Mouse (Mus musculus) olfactory bulb, adult 2 months (tissue): ENCODE results near the gene Cnr1. TPM values are rescaled to one million over a fixed set of nuclear protein-coding genes. Genes with fewer than 3 reads are reported as not detected.

Experiments
- H3K27ac ChIP-seq: fragments of 200-500 bp; 2 replicates; pipeline ENCODE4 v1.5.1; 2012; ENCODE audit warnings: low read depth, low read length; ENCODE audit not compliant: insufficient read depth
- H3K4me1 ChIP-seq: fragments of 200-500 bp; 2 replicates; pipeline ENCODE4 v1.6.1; 2012; ENCODE audit warnings: low read length; ENCODE audit not compliant: control insufficient read depth, insufficient read depth
- H3K4me3 ChIP-seq: fragments of 200-500 bp; 2 replicates; pipeline ENCODE4 v1.5.1; 2012; ENCODE audit warnings: mild to moderate bottlenecking, low read depth, low read length, moderate library complexity; ENCODE audit not compliant: insufficient read depth
- CTCF ChIP-seq: fragments of 200-500 bp; IDR thresholded peaks from 2 replicates; pipeline ENCODE4 v1.5.1; 2012; ENCODE audit warnings: low read depth, mild to moderate bottlenecking, low read length, moderate library complexity; ENCODE audit not compliant: insufficient read depth
- POLR2A ChIP-seq: fragments of 200-500 bp; IDR thresholded peaks from 2 replicates; pipeline ENCODE4 v1.6.1; 2012; ENCODE audit warnings: mild to moderate bottlenecking, low read depth, low read length, moderate library complexity; ENCODE audit not compliant: insufficient read depth
- WGBS: fragments of 180-500 bp; shearing (Covaris S2); methylation state at CpG from one replicate; pipeline ENCODE4 v1.1.7; 2018; 5-methylcytosine and 5-hydroxymethylcytosine counted together
- polyA plus RNA-seq: library from polyadenylated mRNA; stranded (reverse); fragments of >200 nt; gene quantifications from 2 replicates; pipeline ENCODE4 v1.2.4, GENCODE M21; 2012; ENCODE audit warnings: low replicate concordance; ENCODE audit not compliant: missing spikeins, insufficient read depth, insufficient read length

Gene Cnr1
- polyA plus RNA-seq, 1 experiment: not detected

GRCm38 (mm10) chr4:33926010-33926409 is 1.6 kb downstream of the Cnr1 start:
- no peak for TF ChIP-seq POLR2A
- no peak for TF ChIP-seq CTCF
- Histone ChIP-seq H3K27ac (no peak overlapping the region), H3K4me1 (peaks cover 8% of the 10 kb centered on the region), H3K4me3 (no peak overlapping the region)
- WGBS: 66% methylated on average over 6 of the region's 6 CpGs

- TF ChIP-seq POLR2A (no peak), CTCF (no peak)
- WGBS: 74% methylated on average over 7 of the region's 7 CpGs
- H3K4me1 ChIP-seq: peaks cover 8% of the 10 kb centered on the region
These were observed 2.4 kb downstream of the Cnr1 start for GRCm38 (mm10) chr4:33926730-33927263.

GRCm38 (mm10) chr4:33927644-33928043 is 3.3 kb downstream of the Cnr1 start:
- no peak overlapping the region for H3K27ac ChIP-seq
- H3K4me3 ChIP-seq: no peak overlapping the region
- peaks cover 8% of the 10 kb centered on the region for H3K4me1 ChIP-seq
- no peak for TF ChIP-seq CTCF
- TF ChIP-seq POLR2A: no peak
- WGBS: 87% methylated on average over 3 of the region's 3 CpGs

More at GRCm38 (mm10) chr4:33926730-33927263, 2.4 kb downstream of the Cnr1 start:
- Histone ChIP-seq H3K27ac (no peak overlapping the region), H3K4me3 (no peak overlapping the region)

- peaks cover 8% of the 10 kb centered on the region for H3K4me1 ChIP-seq
- no peak overlapping the region for H3K27ac ChIP-seq
- 62% methylated on average over 1 of the region's 1 CpGs for WGBS
- TF ChIP-seq CTCF: no peak
- TF ChIP-seq POLR2A: no peak
- H3K4me3 ChIP-seq: no peak overlapping the region
These were observed 4.1 kb downstream of the Cnr1 start for GRCm38 (mm10) chr4:33928450-33928849.

- TF ChIP-seq CTCF (no peak), POLR2A (no peak)
- Histone ChIP-seq H3K4me1 (no peaks in the 10 kb centered on the region), H3K27ac (no peak overlapping the region), H3K4me3 (no peak overlapping the region)
- 87% methylated on average over 8 of the region's 8 CpGs for WGBS
These were observed 7.0 kb downstream of the Cnr1 start for GRCm38 (mm10) chr4:33931347-33931746.

GRCm38 (mm10) chr4:33941557-33941956 is 17.2 kb downstream of the Cnr1 start:
- 45% methylated on average over 5 of the region's 5 CpGs for WGBS
- no peaks in the 10 kb centered on the region for H3K4me1 ChIP-seq
- H3K27ac ChIP-seq: no peak overlapping the region
- TF ChIP-seq POLR2A (no peak), CTCF (no peak)
- H3K4me3 ChIP-seq: no peak overlapping the region

- 95% methylated on average over 13 of the region's 13 CpGs for WGBS
- no peak overlapping the region for H3K27ac ChIP-seq
- no peaks in the 10 kb centered on the region for H3K4me1 ChIP-seq
- TF ChIP-seq CTCF: no peak
- no peak for TF ChIP-seq POLR2A
- H3K4me3 ChIP-seq: no peak overlapping the region
These were observed 19.5 kb downstream of the Cnr1 start for GRCm38 (mm10) chr4:33943936-33944335.

GRCm38 (mm10) chr4:33945742-33946141 is 21.3 kb downstream of the Cnr1 start:
- H3K4me3 ChIP-seq: no peak overlapping the region
- no peaks in the 10 kb centered on the region for H3K4me1 ChIP-seq
- no peak for TF ChIP-seq POLR2A
- no peak for TF ChIP-seq CTCF
- WGBS: 90% methylated on average over 2 of the region's 2 CpGs
- H3K27ac ChIP-seq: no peak overlapping the region

- Histone ChIP-seq H3K27ac (no peak overlapping the region), H3K4me3 (no peak overlapping the region), H3K4me1 (no peaks in the 10 kb centered on the region)
- no peak for TF ChIP-seq CTCF
- TF ChIP-seq POLR2A: no peak
- 87% methylated on average over 3 of the region's 3 CpGs for WGBS
These were observed 23.2 kb downstream of the Cnr1 start for GRCm38 (mm10) chr4:33947584-33947983.

GRCm38 (mm10) chr4:33957398-33957797 is 33.0 kb downstream of the Cnr1 start:
- TF ChIP-seq POLR2A (no peak), CTCF (no peak)
- H3K4me1 ChIP-seq: no peaks in the 10 kb centered on the region
- WGBS: 80% methylated on average over 3 of the region's 3 CpGs
- no peak overlapping the region for H3K27ac ChIP-seq
- H3K4me3 ChIP-seq: no peak overlapping the region
